Mouse (Mus musculus): ENCODE data around the gene Snip1.

DNA sequence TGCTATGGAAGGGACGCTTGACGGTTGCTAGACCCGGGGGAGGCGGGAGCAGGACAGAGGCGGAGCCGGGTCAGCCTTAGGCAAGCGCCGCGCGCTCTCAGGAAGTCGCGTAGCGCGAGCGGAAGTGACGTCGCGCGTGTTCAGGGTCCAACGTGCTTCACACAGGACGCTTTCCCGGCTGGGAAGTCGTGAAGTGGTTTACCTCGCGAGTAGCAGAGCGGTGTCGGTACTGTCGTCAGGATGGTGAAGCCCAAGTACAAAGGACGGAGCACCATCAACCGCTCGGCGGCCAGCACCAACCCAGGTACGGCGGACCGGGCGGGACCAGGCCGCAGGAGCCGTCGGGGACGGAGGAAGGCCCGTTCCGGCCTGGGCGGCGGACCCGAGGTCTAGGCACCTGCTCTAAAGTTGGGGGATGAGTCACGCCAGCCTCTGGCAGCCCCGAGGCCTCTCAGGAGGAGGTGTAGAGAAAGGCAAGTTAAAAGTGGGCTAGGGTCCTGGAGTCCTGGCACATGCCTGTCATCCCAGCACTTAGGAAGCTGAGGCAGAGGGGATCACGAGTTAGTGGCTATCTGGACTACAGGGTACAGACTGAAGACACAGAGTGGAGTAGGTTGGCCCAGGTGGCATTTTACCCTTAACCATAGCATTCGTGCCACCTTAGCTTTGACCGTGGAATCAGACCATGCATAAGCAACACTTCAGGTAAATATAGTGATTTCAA, 36.4 kb upstream of the Snip1 start:
- no peak for TF ChIP-seq CTCF (IDR thresholded peaks at IDR 0.05; ENCODE audit: low read depth, low read length)
- TF ChIP-seq POLR2AphosphoS5 (IDR thresholded peaks at IDR 0.05; ENCODE audit: insufficient replicate concordance, low read depth, low read length) = no peak
- no peak for TF ChIP-seq GATA1 (IDR thresholded peaks at IDR 0.05; ENCODE audit: borderline replicate concordance, low read length)

All from G1E (cell line).